Mouse (Mus musculus): ENCODE measurements around the gene Olfr713.

- no peak for TF ChIP-seq POLR2A (IDR thresholded peaks at IDR 0.05; ENCODE audit: borderline replicate concordance, control insufficient read depth, low read depth, low read length)
- no peak for TF ChIP-seq CTCF (IDR thresholded peaks at IDR 0.05; ENCODE audit: control insufficient read depth, insufficient read depth, low read length)
These were observed 9.1 kb downstream of the Olfr713 start for GRCm38 (mm10) chr7:107039934-107040563.
